Mouse (Mus musculus) CD8-positive naive resting alpha-beta T cell, adult 2 months (primary cell): ENCODE results near the gene Insrr.
"Not testable (repeated sequence)": the region's sequence is repeated elsewhere in the genome, so short reads cannot be mapped to it uniquely, and the experiment has no call there.

Experiments
- DNase-seq, 2 experiments: peaks; one replicate each; pipeline ENCODE4 v3.0.0; 2022; ENCODE audit warnings: low read depth in 2 of 2, low spot score in 2 of 2

Gene Insrr

DNA sequence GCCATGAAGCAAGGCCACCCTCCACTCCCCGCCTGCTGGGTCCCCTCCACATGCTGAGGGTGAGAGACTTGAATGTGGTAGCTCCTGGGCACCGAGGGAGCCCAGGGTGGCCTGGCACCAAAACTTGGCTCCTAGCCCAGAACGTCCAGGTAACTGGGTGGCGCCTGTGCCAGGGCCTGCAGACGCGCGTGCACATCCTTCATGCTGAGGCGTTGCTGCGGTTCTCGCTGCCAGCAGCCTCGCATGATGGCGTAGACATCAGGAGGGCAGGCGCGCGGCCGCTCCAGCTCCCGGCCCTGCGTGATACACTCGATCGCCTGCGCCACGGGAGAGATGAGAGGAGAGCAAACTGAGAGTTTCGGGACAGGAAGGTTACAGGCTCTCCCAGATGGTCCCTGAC lies 18.5 kb upstream of the Insrr start:
- no peak for DNase-seq

DNA sequence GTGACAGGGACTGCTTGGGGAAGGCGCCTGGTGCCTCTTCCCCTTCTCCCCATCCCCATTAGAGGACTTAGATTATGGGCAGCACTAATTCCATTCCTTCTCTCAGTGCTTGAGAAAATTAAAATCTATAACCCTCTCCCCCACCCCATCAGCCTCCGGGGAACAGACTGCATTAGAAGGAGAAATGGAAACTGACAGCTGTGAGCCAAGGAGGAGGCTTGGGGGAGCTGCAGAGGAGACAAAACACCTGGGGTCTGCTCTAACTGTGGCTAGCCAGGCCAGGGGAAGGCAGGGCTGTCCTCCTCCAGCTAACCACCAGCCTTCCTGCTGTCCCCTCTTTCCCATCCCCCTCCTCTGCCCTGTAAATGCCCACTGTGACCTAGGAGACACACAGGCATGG lies 17.7 kb upstream of the Insrr start:
- no peak for DNase-seq

DNA sequence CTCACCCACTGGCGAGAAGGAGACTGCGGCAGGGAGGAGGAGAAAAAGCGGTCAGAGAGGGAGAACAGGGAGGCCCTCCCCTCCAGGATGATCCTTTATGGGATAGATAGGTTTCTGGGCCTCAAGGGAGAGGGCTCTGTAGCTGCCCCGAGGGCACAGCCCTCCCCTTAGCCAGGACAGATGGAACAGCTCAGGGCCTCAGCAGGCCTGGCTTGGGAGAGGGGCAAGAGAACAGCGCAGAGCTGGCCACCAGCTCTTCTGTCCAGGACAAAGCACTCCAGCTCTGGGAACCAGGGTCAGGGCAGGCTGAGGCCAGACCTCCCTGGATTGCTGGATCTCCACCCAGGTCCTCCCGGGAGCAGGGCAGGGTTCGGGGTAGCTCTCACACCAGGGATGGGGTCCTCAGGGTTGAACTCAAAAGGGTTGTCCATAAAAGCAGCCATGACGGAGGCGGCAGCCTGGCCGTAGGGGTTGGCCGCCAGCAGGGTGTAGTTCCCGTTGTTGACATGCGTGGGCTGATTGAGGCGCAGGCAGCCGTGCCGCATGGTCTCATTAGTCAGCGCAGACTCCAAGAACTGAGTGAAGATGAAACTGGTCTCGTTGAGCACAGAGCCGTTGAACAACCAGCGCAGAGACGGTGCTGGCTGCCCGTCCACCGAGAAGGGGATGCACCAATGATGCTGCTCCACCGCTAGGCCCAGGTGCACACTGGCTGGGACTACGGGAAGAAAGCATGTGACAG lies 13.3 kb upstream of the Insrr start:
- DNase-seq = no peak

- no peak for DNase-seq
These were observed 11.6 kb upstream of the Insrr start for GRCm38 (mm10) chr3:87785156-87785555.

DNA sequence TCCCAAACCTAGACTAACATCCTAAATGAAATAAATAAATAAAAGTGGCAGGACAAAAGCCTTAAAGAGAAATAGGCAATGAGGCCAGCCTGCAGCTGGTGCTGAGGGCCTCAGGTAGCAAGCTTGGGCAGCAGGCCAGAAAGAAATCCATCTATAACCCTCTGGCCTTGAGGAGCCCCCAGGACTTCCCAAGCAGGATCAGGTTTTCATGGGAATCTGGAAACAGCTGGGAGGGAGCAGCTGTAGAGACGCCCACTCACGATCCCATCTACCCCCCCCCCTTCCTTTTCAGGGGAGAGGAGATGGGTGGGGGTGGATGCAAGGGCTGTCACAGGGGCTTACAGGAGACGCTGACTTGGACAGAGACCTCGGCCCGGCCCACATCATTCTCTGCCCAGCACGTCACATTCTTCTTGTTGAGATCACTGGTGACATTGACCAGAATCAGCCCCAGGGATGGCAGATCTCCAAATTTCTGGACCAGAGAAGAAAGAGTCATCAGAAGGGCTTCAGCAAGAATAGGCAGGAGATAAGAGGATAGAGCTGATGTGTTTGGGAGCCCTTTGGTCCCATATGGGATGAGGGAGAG lies 11.0 kb upstream of the Insrr start:
- DNase-seq = no peak

DNA sequence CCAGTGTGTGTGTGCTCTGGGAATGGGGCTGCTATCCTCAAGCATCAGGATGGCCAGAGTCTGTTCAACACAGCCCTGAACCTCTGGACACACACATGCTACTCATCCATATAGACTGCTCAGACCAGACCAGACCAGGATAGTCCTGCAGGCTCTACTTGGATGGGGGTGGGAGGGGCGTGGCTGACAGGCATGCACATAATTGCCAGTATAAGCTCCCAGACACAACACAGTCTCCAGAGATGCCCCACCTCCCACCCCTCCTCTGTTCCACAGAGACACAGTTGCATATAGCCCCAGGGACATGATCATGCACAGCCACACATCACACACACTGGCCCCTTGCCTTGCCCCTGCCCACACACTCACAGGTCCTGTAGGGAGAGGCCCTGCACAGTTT lies 7.5 kb upstream of the Insrr start:
- no peak for DNase-seq

DNA sequence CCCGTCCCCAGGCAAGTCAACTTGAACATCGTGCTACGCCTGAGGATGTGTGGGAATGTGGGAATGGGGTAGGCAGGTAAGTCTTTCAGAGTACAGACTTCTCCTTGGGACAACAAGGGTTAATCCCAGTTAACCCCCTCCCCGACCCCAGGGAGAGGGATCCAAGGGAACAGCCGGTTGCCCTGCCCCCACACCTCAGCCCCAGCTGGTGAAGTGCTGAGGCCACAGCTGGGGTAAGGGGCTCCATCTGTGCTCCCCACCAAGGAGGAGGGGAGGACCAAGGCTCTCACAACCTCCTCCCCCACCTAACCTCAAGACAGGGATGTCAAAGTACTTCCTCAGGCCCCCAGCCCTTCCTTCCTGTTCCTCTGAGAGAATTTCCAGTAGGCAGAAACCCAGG lies 7.0 kb upstream of the Insrr start:
- no peak for DNase-seq

GRCm38 (mm10) chr3:87794922-87795325 lies 1.8 kb upstream of the Insrr start, which contains the start of gene Ntrk1:
Ntrk1 (minus strand) TSS chr3:87795162.
- DNase-seq = no peak

DNA sequence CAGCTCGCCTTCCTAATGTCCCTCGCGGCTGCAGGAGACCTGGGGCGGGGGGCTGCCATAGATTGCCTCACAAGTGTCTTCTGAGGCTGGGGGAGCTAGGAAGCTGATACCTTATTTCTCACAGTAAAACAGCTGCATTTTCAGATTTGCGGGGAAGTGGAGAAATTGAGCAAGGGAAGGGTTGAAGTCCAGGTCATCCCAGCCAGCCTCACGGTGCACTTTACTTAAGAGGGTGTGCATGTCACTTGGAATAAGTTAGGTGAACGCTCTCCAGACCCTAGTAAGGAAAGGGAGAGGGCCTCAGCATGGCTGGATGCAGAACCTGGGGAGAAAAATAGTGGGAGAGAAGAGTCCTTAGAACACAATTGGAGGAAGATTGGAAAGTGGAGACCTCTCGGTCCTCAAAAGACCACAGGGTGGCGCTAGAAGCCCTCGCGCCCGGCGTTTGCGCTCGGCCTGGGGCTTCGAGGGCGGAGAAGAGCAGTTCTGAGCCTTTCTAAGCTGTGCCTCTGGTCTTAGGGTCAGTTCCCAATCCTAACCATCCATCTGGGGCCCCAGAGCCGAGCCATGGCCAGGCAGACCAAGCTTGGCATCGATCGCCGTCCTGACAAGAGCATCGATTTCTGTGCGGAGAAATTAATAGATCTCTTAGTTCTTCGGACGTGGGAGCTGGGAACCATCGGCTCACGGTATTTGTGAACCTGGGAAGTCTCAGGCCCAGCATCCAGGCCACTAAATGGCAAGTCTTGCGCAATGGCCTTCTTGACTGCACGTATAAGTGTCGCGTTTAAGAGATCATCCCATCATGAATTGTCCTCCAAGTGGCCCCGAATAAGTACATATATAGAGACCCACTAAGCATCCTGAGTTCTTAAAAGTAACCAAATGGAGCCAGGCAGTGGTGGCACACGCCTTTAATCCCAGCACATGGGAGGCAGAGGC lies 1.1 kb upstream of the Insrr start:
- peak; percentile 35 to 48 for DNase-seq

DNA sequence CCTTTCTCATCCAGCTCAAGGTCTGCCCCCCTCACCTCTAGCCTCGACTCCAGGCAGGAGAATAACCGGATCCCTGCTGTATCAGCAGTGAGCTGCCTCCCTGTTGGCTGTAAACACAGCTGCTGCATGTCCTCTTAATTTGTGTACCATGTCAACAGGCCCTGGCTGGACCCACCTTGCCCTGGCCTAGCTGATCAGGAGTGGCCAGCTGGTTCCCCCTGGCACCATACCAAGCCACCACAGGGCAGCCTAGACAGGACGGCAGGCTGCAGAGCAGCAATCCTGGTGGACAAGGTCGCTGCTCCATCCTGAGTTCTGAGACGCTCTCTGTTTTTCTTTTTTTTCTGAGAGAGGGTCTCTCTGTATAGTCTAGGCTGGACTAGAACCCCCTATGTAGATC lies 4.9 kb downstream of the Insrr start:
- DNase-seq = no peak

- DNase-seq = no peak
These were observed 7.4 kb downstream of the Insrr start for GRCm38 (mm10) chr3:87804038-87804677.

- no peak for DNase-seq
These were observed 12.7 kb downstream of the Insrr start for GRCm38 (mm10) chr3:87809322-87809962.

GRCm38 (mm10) chr3:87811297-87811696 lies 14.5 kb downstream of the Insrr start:
- no peak for DNase-seq

- no peak for DNase-seq
These were observed 15.7 kb downstream of the Insrr start for GRCm38 (mm10) chr3:87812413-87812812.

DNA sequence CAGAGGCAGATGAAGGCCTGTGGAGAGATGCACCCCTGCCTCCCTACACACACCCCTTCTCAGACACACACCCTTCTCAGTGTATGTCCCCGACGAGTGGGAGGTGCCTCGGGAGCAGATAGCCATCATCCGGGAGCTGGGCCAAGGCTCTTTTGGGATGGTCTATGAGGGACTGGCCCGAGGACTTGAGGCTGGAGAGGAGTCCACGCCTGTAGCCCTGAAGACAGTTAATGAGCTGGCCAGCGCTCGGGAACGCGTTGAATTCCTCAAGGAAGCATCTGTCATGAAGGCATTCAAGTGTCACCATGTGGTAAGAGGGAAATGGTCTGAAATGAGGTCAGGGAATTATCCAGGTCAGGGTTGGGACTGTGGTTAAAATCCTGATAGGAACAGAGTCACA lies 16.1 kb downstream of the Insrr start:
- DNase-seq = no peak

DNA sequence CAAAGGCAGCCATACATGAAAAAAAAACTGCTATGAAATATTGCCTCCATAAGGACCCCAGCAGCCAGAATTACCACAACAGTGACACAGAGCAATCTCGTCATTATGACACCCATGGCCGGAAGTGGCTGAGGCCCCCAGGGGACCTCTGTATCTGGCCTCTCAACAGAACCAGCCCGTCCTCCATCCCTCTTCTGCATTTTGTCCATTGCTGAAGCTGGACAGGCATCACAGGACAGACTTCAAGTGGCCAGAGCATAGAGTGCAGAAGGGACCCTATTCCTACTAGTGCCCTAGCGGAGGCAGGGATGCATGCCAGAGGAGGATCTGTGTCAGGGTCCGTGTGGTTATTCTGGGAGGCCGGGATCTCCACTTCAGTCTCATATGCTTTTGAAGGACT lies 19.4 kb downstream of the Insrr start:
- DNase-seq = no peak

DNA sequence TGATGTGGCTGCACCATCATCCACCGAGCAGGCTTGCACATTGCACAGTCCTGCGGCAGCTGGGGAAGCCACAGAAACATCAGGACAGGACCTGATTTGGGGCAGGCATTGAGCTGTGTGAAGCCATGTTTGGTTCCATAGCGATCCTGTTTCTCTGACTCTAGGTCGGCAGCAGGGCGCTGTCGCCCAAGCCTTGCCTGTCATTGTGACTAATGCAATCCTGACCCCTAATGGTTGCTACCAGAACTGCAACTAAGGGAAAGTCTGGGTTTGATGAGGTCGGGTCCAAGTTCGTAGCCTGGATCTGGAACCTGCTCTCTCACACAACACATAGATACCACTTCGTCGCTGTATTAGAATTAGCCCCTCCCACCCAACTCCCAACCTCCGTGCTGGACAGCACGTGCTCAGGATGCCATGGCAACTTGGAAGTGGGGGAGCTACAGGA lies 19.9 kb downstream of the Insrr start:
- DNase-seq = peak; percentile 66 to 77

- DNase-seq = no peak
These were observed 21.5 kb downstream of the Insrr start for GRCm38 (mm10) chr3:87818226-87818625.

DNA sequence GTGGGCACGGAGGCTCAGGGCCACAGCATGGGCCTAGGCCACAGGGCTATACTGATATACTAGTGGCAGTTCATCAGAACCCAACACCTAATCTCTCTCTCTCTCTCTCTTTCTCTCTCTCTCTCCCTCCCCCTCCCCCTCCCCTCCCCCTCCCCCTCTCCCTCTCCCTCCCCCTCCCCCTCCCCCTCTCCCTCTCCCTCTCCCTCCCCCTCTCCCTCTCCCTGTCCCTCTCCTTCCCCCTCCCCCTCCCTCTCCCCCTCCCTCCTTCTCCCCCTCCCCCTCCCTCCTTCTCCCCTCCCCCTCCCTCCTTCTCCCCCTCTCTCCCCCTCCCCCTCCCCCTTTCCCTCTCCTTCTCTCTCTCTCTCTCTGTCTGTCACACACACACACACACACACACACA lies 27.5 kb downstream of the Insrr start, which contains the start of gene Pear1:
TSS of gene Pear1 (minus strand) at position 101 of the 400 bp plus-strand sequence.
- not testable (repeated sequence) for DNase-seq

- no peak for DNase-seq
These were observed 31.7 kb downstream of the Insrr start for GRCm38 (mm10) chr3:87828435-87828834.

GRCm38 (mm10) chr3:87829025-87829424 lies 32.3 kb downstream of the Insrr start:
- no peak for DNase-seq
